In genomic region chr16:26082831-26083230, GRCm38 (mm10) we compare ENCODE assay signal across 10 mouse cellular contexts. TPM values are rescaled to one million over a fixed set of nuclear protein-coding genes. Genes with fewer than 3 reads are reported as not detected.
DNase-seq lines count a peak whose midpoint lies in the region; ATAC-seq lines count a peak whose summit lies in the region.
"Had no signal": no experiment of that assay in that cellular context is flagged by ENCODE, and none has a peak within 500 bp of the region (broad histone marks: within the 10 kb centered on the region; RNA-seq: fewer than 3 reads in every experiment).

No protein-coding gene starts in this region.

- peak; percentile 10 for DNase-seq in gastrocnemius, adult 18-20 months (ENCODE audit: low spot score)
- no peak for DNase-seq in gastrocnemius, postnatal 10 days
- DNase-seq in ovary, postnatal 36 days (ENCODE audit: low spot score): peak; percentile 19
- DNase-seq in ovary, postnatal 10 days (ENCODE audit: low spot score): no peak
- DNase-seq in kidney, adult 18-20 months: peak; percentile 71
- no peak for DNase-seq in thymus, postnatal 36 days
- no peak for DNase-seq in layer of hippocampus, postnatal 36 days
- DNase-seq: cerebellum, adult 18-20 months; liver, postnatal 0 days had no signal

- no peak for ATAC-seq in granulocyte monocyte progenitor cell, adult 5-6 weeks (replicated peaks; ENCODE audit: poor library complexity, severe bottlenecking)
- ATAC-seq: liver, postnatal 0 days had no signal

RNA-seq across cellular contexts. Expression of gene P3h2, which starts 22.8 kb away (rescaled TPM):
- 1 to 10 TPM; 2.6 to 7.1 TPM for total RNA-seq in gastrocnemius, adult 18-20 months (2021)
- total RNA-seq in gastrocnemius, postnatal 10 days (2021): 1 to 10 TPM; 5.9 to 7.3 TPM
- total RNA-seq in granulocyte monocyte progenitor cell, adult 5-6 weeks (2014; fragmentation: Nextera tagmentation): not detected in 2 replicates
- total RNA-seq in granulocyte monocyte progenitor cell, adult 5-6 weeks (2017): not detected in 2 replicates
- total RNA-seq in layer of hippocampus, postnatal 36 days (2021): 1 to 10 TPM; 4.1 to 4.4 TPM

Comparison
In these comparisons a context has a peak if more than half of its experiments do, and no peak if none do; other contexts are left out.
1. DNase-seq: peak in gastrocnemius, adult 18-20 months (single experiment), ovary, postnatal 36 days (single experiment) and kidney, adult 18-20 months (single experiment); none in gastrocnemius, postnatal 10 days (single experiment), ovary, postnatal 10 days (single experiment), thymus, postnatal 36 days (0 of 2) and layer of hippocampus, postnatal 36 days (0 of 2).